Comparison of ENCODE assay signal across 9 mouse cellular contexts in the genomic region with DNA sequence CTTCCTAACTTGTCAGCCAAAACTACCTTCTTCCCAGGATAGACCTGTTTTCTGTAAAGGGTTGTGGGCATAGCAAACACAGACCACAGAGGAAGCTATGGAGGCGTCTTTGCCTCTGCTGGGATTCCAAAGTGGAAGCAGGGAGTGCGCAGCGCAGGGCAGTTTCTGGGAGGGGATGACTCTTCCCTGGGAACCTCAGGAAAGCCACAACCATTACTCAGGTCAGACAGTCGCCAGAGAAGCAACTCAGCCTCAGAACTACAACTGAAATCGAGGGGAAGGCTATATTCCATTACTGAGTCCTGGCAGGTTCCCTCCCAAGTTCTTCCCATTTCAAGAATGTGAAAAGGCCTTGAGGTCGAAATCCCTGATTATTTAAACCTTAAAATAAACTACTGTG. TPM values are rescaled to one million over a fixed set of nuclear protein-coding genes. Genes with fewer than 3 reads are reported as not detected.
A peak's percentile ranks its signal among the peaks of the same experiment; 100 is the strongest.
DNase-seq lines count a peak whose midpoint lies in the region; ATAC-seq and TF ChIP-seq lines count a peak whose summit lies in the region.
"Had no signal": no experiment of that assay in that cellular context is flagged by ENCODE, and none has a peak within 500 bp of the region (broad histone marks: within the 10 kb centered on the region; RNA-seq: fewer than 3 reads in every experiment).

No protein-coding gene starts in this region.

- H3K27me3 ChIP-seq in limb, embryonic 11.5 days (ENCODE audit: control insufficient read depth, insufficient read depth, low read length): no peaks in the 10 kb centered on the region
- H3K27me3 ChIP-seq in neural tube, embryonic 13.5 days: peaks cover 4% of the 10 kb centered on the region; the same call in 1 of the 2 replicates

- no peak for ATAC-seq in limb, embryonic 11.5 days (ENCODE audit: insufficient number of reproducible peaks, low FRiP score, low TSS enrichment, low read depth)
- no peak for ATAC-seq in neural tube, embryonic 13.5 days (ENCODE audit: low read depth)

- 0 out of 2 replicates have a peak, but pooled peaks cover 3% of the 10 kb centered on the region for H3K4me1 ChIP-seq in embryonic fibroblast, embryonic 13.5 days (ENCODE audit: control insufficient read depth, insufficient read depth, low read length)
- no peaks in the 10 kb centered on the region for H3K4me1 ChIP-seq in limb, embryonic 11.5 days (ENCODE audit: control insufficient read depth, insufficient read depth, low read length)
- peaks cover 32% of the 10 kb centered on the region for H3K4me1 ChIP-seq in neural tube, embryonic 13.5 days (replicated peaks)

- no peaks in the 10 kb centered on the region for H3K36me3 ChIP-seq in limb, embryonic 11.5 days (ENCODE audit: control insufficient read depth, insufficient read depth, low read length)
- H3K36me3 ChIP-seq in neural tube, embryonic 13.5 days: no peaks in the 10 kb centered on the region

- H3K4me2 ChIP-seq in limb, embryonic 11.5 days (ENCODE audit: low read depth, severe bottlenecking): peak overlapping the region; percentile 53
- H3K4me2 ChIP-seq in neural tube, embryonic 13.5 days: peak overlapping the region; percentile 63

- H3K27ac ChIP-seq in layer of hippocampus, adult 2 months: peak overlapping the region; percentile 89
- H3K27ac ChIP-seq in embryonic fibroblast, embryonic 13.5 days (ENCODE audit: insufficient read depth, low read length): no peak overlapping the region
- H3K27ac ChIP-seq in limb, embryonic 11.5 days (replicated peaks; ENCODE audit: low read depth, low read length): no peak overlapping the region
- no peak overlapping the region; the same call in 1 of the 2 replicates for H3K27ac ChIP-seq in neural tube, embryonic 13.5 days (replicated peaks)

- H3K4me3 ChIP-seq in layer of hippocampus, adult 2 months: peak overlapping the region; percentile 60
- H3K4me3 ChIP-seq in embryonic fibroblast, embryonic 13.5 days (ENCODE audit: insufficient read depth, low read length): peak overlapping the region; percentile 85
- H3K4me3 ChIP-seq in limb, embryonic 11.5 days (ENCODE audit: low read depth, low read length): peak overlapping the region; percentile 80
- peak overlapping the region; percentile 69 for H3K4me3 ChIP-seq in neural tube, embryonic 13.5 days

- H3K9ac ChIP-seq in limb, embryonic 11.5 days (ENCODE audit: low read length): peak overlapping the region; percentile 90
- peak overlapping the region; percentile 79 for H3K9ac ChIP-seq in neural tube, embryonic 13.5 days

- TF ChIP-seq CTCF in layer of hippocampus, adult 2 months (conservative IDR thresholded peaks at IDR 0.05): no peak
- TF ChIP-seq CTCF in embryonic fibroblast, embryonic 13.5 days (IDR thresholded peaks at IDR 0.05; ENCODE audit: borderline replicate concordance, insufficient read depth, low read length): no peak

- DNase-seq in layer of hippocampus, adult 2 months (ENCODE audit: low spot score in 2 of 2): no peak
- DNase-seq in layer of hippocampus, adult 18-20 months (ENCODE audit: low spot score in 2 of 2): no peak
- DNase-seq in limb, embryonic 11.5 days (ENCODE audit: low spot score): no peak
- DNase-seq in frontal cortex, postnatal 25 days (ENCODE audit: low spot score in 2 of 2): no peak
- DNase-seq in left cerebral cortex, adult 8-10 months (ENCODE audit: low spot score in 2 of 2): no peak
- no peak for DNase-seq in embryo, embryonic 9.5 days (ENCODE audit: extremely low spot score)
- DNase-seq: cerebellum, postnatal 36 days had no signal

- TF ChIP-seq POLR2A in embryonic fibroblast, embryonic 13.5 days (IDR thresholded peaks at IDR 0.05; ENCODE audit: low read depth, low read length): no peak

- H3K9me3 ChIP-seq in limb, embryonic 11.5 days (ENCODE audit: control insufficient read depth, low read length): no peaks in the 10 kb centered on the region
- H3K9me3 ChIP-seq in neural tube, embryonic 13.5 days: no peaks in the 10 kb centered on the region

- 24% methylated on average over 6 of the region's 6 CpGs for WGBS in limb, embryonic 11.5 days
- WGBS in neural tube, embryonic 13.5 days: 11% methylated on average over 6 of the region's 6 CpGs

RNA-seq across cellular contexts. Expression of a gene that starts 51.8 kb away (rescaled TPM):
- 10 to 100 TPM; 17.6 to 20.3 TPM for total RNA-seq in layer of hippocampus, adult 2 months (2021)
- 10 to 100 TPM; 21.8 to 23.2 TPM for total RNA-seq in layer of hippocampus, adult 18-20 months (2021)
- 8.5 and 12.3 TPM in 2 replicates for polyA plus RNA-seq in embryonic fibroblast, embryonic 13.5 days (2011; ENCODE audit: insufficient read length, low read depth, missing spikeins)
- 26.9 and 30.2 TPM in 2 replicates for polyA plus RNA-seq in limb, embryonic 11.5 days (2014; fragmentation: Nextera tagmentation; extraction: Ambion mirVana)
- polyA plus RNA-seq in neural tube, embryonic 13.5 days (2015; fragmentation: Nextera tagmentation; extraction: Ambion mirVana): 12.6 and 13.6 TPM in 2 replicates
- total RNA-seq in left cerebral cortex, adult 8-10 months (2022): 10 to 100 TPM; 22.2 to 25.1 (median 23.3) TPM
